Mouse (Mus musculus): ENCODE measurements around the gene Tmem30c.

- TF ChIP-seq POLR2A (IDR thresholded peaks at IDR 0.05; ENCODE audit: borderline replicate concordance, insufficient read depth, low read length) (no peak), CTCF (IDR thresholded peaks at IDR 0.05; ENCODE audit: borderline replicate concordance, insufficient read depth, low read depth, low read length) (no peak)
These were observed 11.1 kb upstream of the Tmem30c start for GRCm38 (mm10) chr16:57303716-57304115.

Data from cerebellum, adult 2 months (tissue).